Mouse (Mus musculus) stomach, embryonic 16.5 days (tissue): Measurements from ENCODE around the gene Vmn1r138. TPM values are rescaled to one million over a fixed set of nuclear protein-coding genes. Genes with fewer than 3 reads are reported as not detected.
"Not testable (repeated sequence)": the region's sequence is repeated elsewhere in the genome, so short reads cannot be mapped to it uniquely, and the experiment has no call there.

Experiments used
- ATAC-seq: fragments of 200-750 bp; cut with Nextera tagmentation; 2 replicates; pipeline ENCODE4 v1.8.0; 2017; ENCODE audit warnings: moderate number of reproducible peaks, moderate TSS enrichment; ENCODE audit not compliant: insufficient read depth, low FRiP score
- H3K27ac ChIP-seq: fragments of 300-500 bp; sonication (generic); 2 replicates; pipeline ENCODE4 v1.5.1; 2014; ENCODE audit warnings: low read length
- H3K27me3 ChIP-seq: fragments of 300-500 bp; sonication (generic); 2 replicates; pipeline ENCODE4 v1.6.1; 2014; ENCODE audit warnings: low read length, control low read depth, mixed read lengths; ENCODE audit not compliant: control insufficient read depth, insufficient read depth
- H3K36me3 ChIP-seq: fragments of 300-500 bp; sonication (generic); 2 replicates; pipeline ENCODE4 v1.6.1; 2014; ENCODE audit warnings: low read length; ENCODE audit not compliant: control insufficient read depth, insufficient read depth
- H3K4me1 ChIP-seq: fragments of 300-500 bp; sonication (generic); 2 replicates; pipeline ENCODE4 v1.6.1; 2014; ENCODE audit warnings: low read length, control low read depth, mixed read lengths; ENCODE audit not compliant: control insufficient read depth, insufficient read depth
- H3K4me2 ChIP-seq: fragments of 300-500 bp; sonication (generic); 2 replicates; pipeline ENCODE4 v1.6.1; 2014; ENCODE audit warnings: low read depth, low read length, mixed read lengths
- H3K4me3 ChIP-seq: fragments of 300-500 bp; sonication (generic); replicated peaks from 2 replicates; pipeline ENCODE4 v1.5.1; 2014; ENCODE audit warnings: mild to moderate bottlenecking, low read length
- H3K9ac ChIP-seq: fragments of 300-500 bp; sonication (generic); 2 replicates; pipeline ENCODE4 v1.6.1; 2014; ENCODE audit warnings: low read length
- H3K9me3 ChIP-seq: fragments of 300-500 bp; sonication (generic); replicated peaks from 2 replicates; pipeline ENCODE4 v1.6.1; 2016; ENCODE audit warnings: low read length, control low read depth; ENCODE audit not compliant: control insufficient read depth
- WGBS: fragments of 180-500 bp; shearing (Covaris S2); extraction: QIAGEN DNeasy Blood & Tissue Kit; methylation state at CpG from one replicate; pipeline ENCODE4 v1.1.7; 2014; 5-methylcytosine and 5-hydroxymethylcytosine counted together
- polyA plus RNA-seq: library from polyadenylated mRNA; unstranded; fragments of >200 nt; fragmentation: Nextera tagmentation; extraction: Ambion mirVana; gene quantifications from 2 replicates; pipeline ENCODE4 v1.2.1, GENCODE M21; 2015

Gene Vmn1r138
- polyA plus RNA-seq = not detected in 2 replicates

DNA sequence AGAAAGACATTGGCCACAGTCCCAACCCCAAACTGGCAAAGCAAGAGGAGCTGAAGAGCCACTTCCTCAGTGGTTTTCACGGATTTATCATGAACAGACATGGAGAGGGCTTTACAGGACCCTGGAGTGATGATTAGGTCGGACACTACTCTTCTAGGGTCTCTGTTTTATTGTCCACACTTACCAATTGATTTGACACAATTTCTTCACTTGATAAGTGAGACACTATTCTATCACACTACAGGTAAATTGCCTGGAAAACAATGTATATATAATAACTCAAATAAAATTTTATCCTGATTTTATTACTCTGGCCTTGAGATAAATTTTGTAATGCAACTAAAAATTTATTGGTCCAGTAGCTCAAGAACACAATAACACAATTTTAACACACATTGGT, at the start of gene Vmn1r138:
Gene Vmn1r138, minus strand, starts transcription at position 101 of the 400 bp plus-strand sequence.
- not testable (repeated sequence) for H3K4me2 ChIP-seq, H3K9ac ChIP-seq, H3K4me1 ChIP-seq, H3K4me3 ChIP-seq, H3K9me3 ChIP-seq, H3K36me3 ChIP-seq, H3K27me3 ChIP-seq, H3K27ac ChIP-seq, ATAC-seq
- no CpG with 5 or more reads among the region's 2 CpGs for WGBS

DNA sequence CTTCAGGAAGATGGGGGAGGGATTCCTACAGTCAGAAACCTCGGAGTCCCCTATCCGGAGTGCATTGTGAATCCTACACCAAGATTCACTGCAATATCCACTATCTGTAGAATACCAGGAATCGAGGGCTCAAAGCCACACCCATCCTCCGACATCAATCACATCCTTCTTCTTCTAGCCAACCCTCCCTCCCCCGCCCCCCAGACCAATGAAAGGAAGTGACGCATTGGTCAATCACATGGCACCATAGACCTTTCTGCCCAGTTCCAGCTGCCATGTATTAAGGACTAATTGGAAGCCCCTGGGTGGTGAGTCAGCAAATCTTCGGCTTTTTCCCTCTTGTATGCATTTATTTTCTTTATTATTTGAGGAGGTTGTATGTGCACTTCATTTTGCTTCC, 40.1 kb upstream of the Vmn1r138 start, which contains the start of gene Vmn1r139:
Gene Vmn1r139, plus strand, starts transcription at position 301 of the 400 bp plus-strand sequence.
- WGBS = no CpG with 5 or more reads among the region's 7 CpGs
- H3K36me3 ChIP-seq, H3K4me2 ChIP-seq, H3K27me3 ChIP-seq, H3K9ac ChIP-seq, H3K4me1 ChIP-seq, H3K9me3 ChIP-seq, H3K27ac ChIP-seq, ATAC-seq, H3K4me3 ChIP-seq: not testable (repeated sequence)

DNA sequence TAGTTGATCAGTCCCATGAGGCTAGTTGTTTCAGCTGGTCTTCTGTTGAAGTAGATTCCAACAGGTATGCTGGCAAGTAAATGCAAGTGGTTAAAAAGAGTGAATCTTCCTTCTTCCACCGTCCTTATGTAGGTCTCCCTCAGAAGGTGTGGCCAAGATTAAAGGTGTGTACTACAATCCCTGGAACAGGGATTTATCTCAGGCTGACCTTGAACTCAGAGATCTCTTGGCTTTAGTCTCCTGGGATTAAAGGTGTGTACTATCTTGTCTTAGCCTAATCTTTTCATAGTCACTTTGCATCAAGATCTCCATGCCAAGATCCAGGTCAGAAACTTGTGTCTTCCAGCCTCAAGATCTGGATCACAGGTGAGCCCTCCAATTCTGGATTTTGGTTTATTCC, 27.5 kb upstream of the Vmn1r138 start, which contains the start of gene Gm6176:
Gene Gm6176, minus strand, starts transcription at position 101 of the 400 bp plus-strand sequence.
- not testable (repeated sequence) for H3K4me2 ChIP-seq, H3K27ac ChIP-seq, H3K4me3 ChIP-seq, H3K4me1 ChIP-seq, ATAC-seq, H3K36me3 ChIP-seq, H3K9ac ChIP-seq, H3K9me3 ChIP-seq, H3K27me3 ChIP-seq
- WGBS = no CpG with 5 or more reads among the region's 1 CpGs

DNA sequence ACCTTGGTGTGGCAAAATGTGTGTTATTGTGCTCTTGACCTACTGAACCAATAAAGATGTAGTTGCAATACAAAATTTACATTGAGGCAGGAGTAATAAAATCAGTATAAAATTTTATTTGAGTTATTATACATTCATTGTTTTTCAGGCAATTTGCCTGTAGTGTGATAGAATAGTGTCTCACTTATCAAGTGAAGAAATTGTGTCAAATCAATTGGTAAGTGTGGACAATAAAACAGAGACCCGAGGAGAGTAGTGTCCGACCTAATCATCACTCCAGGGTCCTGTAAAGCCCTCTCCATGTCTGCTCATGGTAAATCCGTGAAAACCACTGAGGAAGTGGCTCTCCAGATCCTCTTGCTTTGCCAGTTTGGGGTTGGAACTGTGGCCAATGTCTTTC, 34.4 kb downstream of the Vmn1r138 start, which contains the start of gene Vmn1r137:
Gene Vmn1r137, plus strand, starts transcription at position 301 of the 400 bp plus-strand sequence.
- not testable (repeated sequence) for H3K27me3 ChIP-seq, H3K4me3 ChIP-seq, H3K4me2 ChIP-seq, H3K27ac ChIP-seq, ATAC-seq, H3K9me3 ChIP-seq, H3K9ac ChIP-seq, H3K36me3 ChIP-seq, H3K4me1 ChIP-seq
- WGBS = no CpG with 5 or more reads among the region's 3 CpGs

Other genes with a start within 250 kb of the Vmn1r138 start
- gene Gm4177, start 232.2 kb downstream of the Vmn1r138 start, polyA plus RNA-seq = not detected in 2 replicates
- gene Vmn1r135, start 196.5 kb downstream of the Vmn1r138 start, polyA plus RNA-seq = not detected in 2 replicates
- not detected in 2 replicates for gene Gm5725, start 184.6 kb downstream of the Vmn1r138 start, polyA plus RNA-seq
- gene Gm5891, start 107.6 kb downstream of the Vmn1r138 start, polyA plus RNA-seq = not detected in 2 replicates
- gene Vmn1r137, start 34.3 kb downstream of the Vmn1r138 start, polyA plus RNA-seq = not detected in 2 replicates
- not detected in 2 replicates for gene Gm6176, start 27.4 kb upstream of the Vmn1r138 start, polyA plus RNA-seq
- not detected in 2 replicates for gene Vmn1r139, start 40.2 kb upstream of the Vmn1r138 start, polyA plus RNA-seq
- not detected in 2 replicates for gene Gm16451, start 89.3 kb upstream of the Vmn1r138 start, polyA plus RNA-seq
- gene Gm10666, start 105.8 kb upstream of the Vmn1r138 start, polyA plus RNA-seq = not detected in 2 replicates
- gene Vmn1r142, start 135.1 kb upstream of the Vmn1r138 start, polyA plus RNA-seq = not detected in 2 replicates
- gene Vmn1r143, start 160.5 kb upstream of the Vmn1r138 start, polyA plus RNA-seq = not detected in 2 replicates
- gene Gm8653, start 172.4 kb upstream of the Vmn1r138 start, polyA plus RNA-seq = not detected in 2 replicates
- not detected in 2 replicates for gene Gm8453, start 200.6 kb upstream of the Vmn1r138 start, polyA plus RNA-seq